Mouse (Mus musculus) megakaryocyte, embryonic 14.5 days (primary cell): ENCODE measurements around the gene Cdc42ep2.

ENCODE experiments used
- FLI1 ChIP-seq: IDR thresholded peaks from 2 replicates; pipeline ENCODE4 v1.6.1; 2012; ENCODE audit warnings: low read length, inconsistent platforms, mixed read lengths
- GATA1 ChIP-seq: IDR thresholded peaks from 3 replicates; pipeline ENCODE4 v1.6.1; 2012; ENCODE audit warnings: mixed read lengths, low read length, inconsistent platforms, borderline replicate concordance

- TF ChIP-seq GATA1 (no peak), FLI1 (no peak)
These were observed 46.8 kb downstream of the Cdc42ep2 start, which contains the start of gene Slc25a45 for GRCm38 (mm10) chr19:5877618-5878361.
